Mouse (Mus musculus) ES-E14 (cell line): ENCODE measurements around the gene Myl3.

Experiments
- CHD2 ChIP-seq: IDR thresholded peaks from 2 replicates; pipeline ENCODE4 v1.6.1; 2014; ENCODE audit warnings: mild to moderate bottlenecking, low read depth, low read length, inconsistent platforms
- HCFC1 ChIP-seq: IDR thresholded peaks from 2 replicates; pipeline ENCODE4 v1.6.1; 2012; ENCODE audit warnings: low read length, inconsistent platforms, borderline replicate concordance; ENCODE audit not compliant: insufficient read depth
- MAFK ChIP-seq: IDR thresholded peaks from 2 replicates; pipeline ENCODE4 v1.6.1; 2014; ENCODE audit warnings: mild to moderate bottlenecking, low read depth, low read length, inconsistent platforms; ENCODE audit not compliant: insufficient read depth
- ZC3H11A ChIP-seq: IDR thresholded peaks from 2 replicates; pipeline ENCODE4 v1.6.1; 2012; ENCODE audit warnings: low read depth, mild to moderate bottlenecking, inconsistent platforms, low read length, borderline replicate concordance
- ZNF384 ChIP-seq: IDR thresholded peaks from 2 replicates; pipeline ENCODE4 v1.6.1; 2012; ENCODE audit warnings: low read depth, low read length, inconsistent platforms

- TF ChIP-seq CHD2 (no peak), ZC3H11A (no peak), ZNF384 (no peak), HCFC1 (no peak), MAFK (no peak)
Observed at GRCm38 (mm10) chr9:110790462-110790861, 48.8 kb downstream of the Myl3 start.
